In genomic region chr10:71192886-71193285, GRCm38 (mm10) we compare ENCODE assay signal across 10 mouse cellular contexts. TPM values are rescaled to one million over a fixed set of nuclear protein-coding genes. Genes with fewer than 3 reads are reported as not detected.
DNase-seq lines count a peak whose midpoint lies in the region; ATAC-seq and TF ChIP-seq lines count a peak whose summit lies in the region.
"Had no signal": no experiment of that assay in that cellular context is flagged by ENCODE, and none has a peak within 500 bp of the region (broad histone marks: within the 10 kb centered on the region; RNA-seq: fewer than 3 reads in every experiment).

No protein-coding gene starts in this region.

- peaks cover 7% of the 10 kb centered on the region; the same call in 1 of the 2 replicates for H3K4me1 ChIP-seq in hindbrain, embryonic 15.5 days (replicated peaks)
- peaks cover 15% of the 10 kb centered on the region; the same call in 1 of the 2 replicates for H3K4me1 ChIP-seq in hindbrain, embryonic 10.5 days (replicated peaks)
- H3K4me1 ChIP-seq in heart, embryonic 13.5 days: peaks cover 31% of the 10 kb centered on the region
- peaks cover 8% of the 10 kb centered on the region; the same call in 1 of the 2 replicates for H3K4me1 ChIP-seq in lung, embryonic 16.5 days (replicated peaks; ENCODE audit: control insufficient read depth, insufficient read depth, low read length)
- 0 out of 2 replicates have a peak, but pooled peaks cover 2% of the 10 kb centered on the region for H3K4me1 ChIP-seq in cerebellum, adult 2 months (ENCODE audit: control insufficient read depth, insufficient read depth, low read length)
- H3K4me1 ChIP-seq in midbrain, embryonic 16.5 days (ENCODE audit: control insufficient read depth, insufficient read depth, low read length): peaks cover 5% of the 10 kb centered on the region; the same call in 1 of the 2 replicates
- H3K4me1 ChIP-seq in forebrain, embryonic 10.5 days: no peaks in the 10 kb centered on the region

- no peak for DNase-seq in hindbrain, embryonic 10.5 days (ENCODE audit: low spot score)
- peak; percentile 9 for DNase-seq in brain, embryonic 14.5 days (ENCODE audit: low read depth)
- no peak for DNase-seq in cerebellum, adult 2 months
- DNase-seq in forebrain, embryonic 10.5 days (ENCODE audit: extremely low spot score, low spot score): no peak
- DNase-seq: right cerebral cortex, postnatal 4 days had no signal

- no peak for TF ChIP-seq CTCF in brain, embryonic 14.5 days (IDR thresholded peaks at IDR 0.05; ENCODE audit: borderline replicate concordance, extremely low read depth, insufficient read depth, insufficient read length)
- TF ChIP-seq CTCF in cerebellum, adult 2 months (IDR thresholded peaks at IDR 0.05; ENCODE audit: borderline replicate concordance, insufficient read depth, low read depth, low read length): no peak

- no peaks in the 10 kb centered on the region for H3K36me3 ChIP-seq in hindbrain, embryonic 15.5 days
- no peaks in the 10 kb centered on the region for H3K36me3 ChIP-seq in hindbrain, embryonic 10.5 days
- H3K36me3 ChIP-seq in heart, embryonic 13.5 days: no peaks in the 10 kb centered on the region
- H3K36me3 ChIP-seq in lung, embryonic 16.5 days (ENCODE audit: control insufficient read depth, insufficient read depth, low read length): no peaks in the 10 kb centered on the region
- H3K36me3 ChIP-seq in midbrain, embryonic 16.5 days (ENCODE audit: control insufficient read depth, insufficient read depth, low read length): no peaks in the 10 kb centered on the region
- H3K36me3 ChIP-seq in forebrain, embryonic 10.5 days (replicated peaks): no peaks in the 10 kb centered on the region

- H3K27me3 ChIP-seq in hindbrain, embryonic 15.5 days: no peaks in the 10 kb centered on the region
- no peaks in the 10 kb centered on the region for H3K27me3 ChIP-seq in hindbrain, embryonic 10.5 days (ENCODE audit: insufficient read depth, poor library complexity, severe bottlenecking)
- no peaks in the 10 kb centered on the region for H3K27me3 ChIP-seq in heart, embryonic 13.5 days (replicated peaks)
- H3K27me3 ChIP-seq in lung, embryonic 16.5 days (ENCODE audit: control insufficient read depth, insufficient read depth, low read depth, low read length): no peaks in the 10 kb centered on the region
- no peaks in the 10 kb centered on the region for H3K27me3 ChIP-seq in cerebellum, adult 2 months (ENCODE audit: control insufficient read depth, insufficient read depth, low read length)
- H3K27me3 ChIP-seq in midbrain, embryonic 16.5 days (ENCODE audit: control insufficient read depth, insufficient read depth, low read depth, low read length): no peaks in the 10 kb centered on the region
- no peaks in the 10 kb centered on the region for H3K27me3 ChIP-seq in forebrain, embryonic 10.5 days (ENCODE audit: poor library complexity, severe bottlenecking)

- WGBS in hindbrain, embryonic 15.5 days: 61% methylated on average over 11 of the region's 11 CpGs
- WGBS in hindbrain, embryonic 10.5 days: 73% methylated on average over 11 of the region's 11 CpGs
- 26% methylated on average over 11 of the region's 11 CpGs for WGBS in heart, embryonic 13.5 days
- 34% methylated on average over 11 of the region's 11 CpGs for WGBS in lung, embryonic 16.5 days
- WGBS in cerebellum, adult 2 months: 47% methylated on average over 11 of the region's 11 CpGs
- 65% methylated on average over 11 of the region's 11 CpGs for WGBS in midbrain, embryonic 16.5 days
- WGBS in forebrain, embryonic 10.5 days: 87% methylated on average over 11 of the region's 11 CpGs

- no peak for TF ChIP-seq POLR2A in brain, embryonic 14.5 days (IDR thresholded peaks at IDR 0.05; ENCODE audit: borderline replicate concordance, extremely low read depth, insufficient read depth, insufficient read length, poor library complexity, severe bottlenecking)
- no peak for TF ChIP-seq POLR2A in cerebellum, adult 2 months (IDR thresholded peaks at IDR 0.05; ENCODE audit: borderline replicate concordance, insufficient read depth, low read length)

- H3K4me2 ChIP-seq in hindbrain, embryonic 15.5 days: peak overlapping the region; percentile 5; the same call in 1 of the 2 replicates
- peak overlapping the region; percentile 51 for H3K4me2 ChIP-seq in heart, embryonic 13.5 days
- H3K4me2 ChIP-seq in lung, embryonic 16.5 days (ENCODE audit: low read depth, low read length): peak overlapping the region; percentile 27; the same call in 1 of the 2 replicates
- no peak overlapping the region for H3K4me2 ChIP-seq in midbrain, embryonic 16.5 days (ENCODE audit: low read length)

- H3K27ac ChIP-seq in hindbrain, embryonic 15.5 days (replicated peaks): no peak overlapping the region
- H3K27ac ChIP-seq in hindbrain, embryonic 10.5 days: no peak overlapping the region
- peak overlapping the region; percentile 66 for H3K27ac ChIP-seq in heart, embryonic 13.5 days (replicated peaks)
- H3K27ac ChIP-seq in lung, embryonic 16.5 days (ENCODE audit: low read length): peak overlapping the region; percentile 75
- no peak overlapping the region for H3K27ac ChIP-seq in cerebellum, adult 2 months (ENCODE audit: insufficient read depth, low read length)
- no peak overlapping the region for H3K27ac ChIP-seq in midbrain, embryonic 16.5 days (ENCODE audit: low read length)
- H3K27ac ChIP-seq in forebrain, embryonic 10.5 days: no peak overlapping the region

- no peak overlapping the region for H3K9ac ChIP-seq in hindbrain, embryonic 15.5 days
- H3K9ac ChIP-seq in heart, embryonic 13.5 days: peak overlapping the region; percentile 63
- H3K9ac ChIP-seq in lung, embryonic 16.5 days (ENCODE audit: low read length): no peak overlapping the region
- no peak overlapping the region for H3K9ac ChIP-seq in midbrain, embryonic 16.5 days (ENCODE audit: low read depth, low read length)

- no peaks in the 10 kb centered on the region for H3K9me3 ChIP-seq in hindbrain, embryonic 15.5 days
- H3K9me3 ChIP-seq in hindbrain, embryonic 10.5 days: no peaks in the 10 kb centered on the region
- H3K9me3 ChIP-seq in heart, embryonic 13.5 days: peaks cover 6% of the 10 kb centered on the region; the same call in 1 of the 2 replicates
- H3K9me3 ChIP-seq in lung, embryonic 16.5 days (ENCODE audit: control insufficient read depth, low read length): no peaks in the 10 kb centered on the region
- H3K9me3 ChIP-seq in midbrain, embryonic 16.5 days (replicated peaks; ENCODE audit: control insufficient read depth, low read length, poor library complexity, severe bottlenecking): 0 out of 2 replicates have a peak, but pooled peaks cover 4% of the 10 kb centered on the region
- no peaks in the 10 kb centered on the region for H3K9me3 ChIP-seq in forebrain, embryonic 10.5 days

- H3K4me3 ChIP-seq in hindbrain, embryonic 15.5 days: no peak overlapping the region
- no peak overlapping the region for H3K4me3 ChIP-seq in hindbrain, embryonic 10.5 days
- H3K4me3 ChIP-seq in heart, embryonic 13.5 days: peak overlapping the region; percentile 8; the same call in 1 of the 2 replicates
- H3K4me3 ChIP-seq in lung, embryonic 16.5 days (ENCODE audit: low read length): no peak overlapping the region
- H3K4me3 ChIP-seq in cerebellum, adult 2 months (replicated peaks; ENCODE audit: insufficient read depth, low read depth, low read length): no peak overlapping the region
- no peak overlapping the region for H3K4me3 ChIP-seq in midbrain, embryonic 16.5 days (ENCODE audit: low read depth, low read length)
- H3K4me3 ChIP-seq in forebrain, embryonic 10.5 days: no peak overlapping the region

- ATAC-seq in hindbrain, embryonic 15.5 days (ENCODE audit: low FRiP score, low read depth): no peak
- no peak for ATAC-seq in heart, embryonic 13.5 days (ENCODE audit: extremely low read depth, insufficient number of reproducible peaks, low FRiP score, low TSS enrichment)
- ATAC-seq in lung, embryonic 16.5 days (ENCODE audit: low read depth): peak; percentile 71
- ATAC-seq in midbrain, embryonic 16.5 days: no peak
- ATAC-seq: CD4-positive, CD25-positive, alpha-beta regulatory T cell, adult 4 months had no signal

RNA-seq across cellular contexts. Expression of gene Bicc1, which starts 33.4 kb away (rescaled TPM):
- polyA plus RNA-seq in hindbrain, embryonic 15.5 days (2015; fragmentation: Nextera tagmentation; extraction: Ambion mirVana): 6.5 and 6.6 TPM in 2 replicates
- polyA plus RNA-seq in hindbrain, embryonic 10.5 days (2016; fragmentation: Nextera tagmentation; extraction: Ambion mirVana): 5.4 and 5.5 TPM in 2 replicates
- 4.1 and 6.9 TPM in 2 replicates for polyA plus RNA-seq in brain, embryonic 14.5 days (2012; rRNA removed)
- 17.3 and 19.2 TPM in 2 replicates for polyA plus RNA-seq in heart, embryonic 13.5 days (2015; fragmentation: Nextera tagmentation; extraction: Ambion mirVana)
- 18.7 and 19.1 TPM in 2 replicates for polyA plus RNA-seq in lung, embryonic 16.5 days (2015; fragmentation: Nextera tagmentation; extraction: Ambion mirVana)
- 2.6 and 3.3 TPM in 2 replicates for polyA plus RNA-seq in cerebellum, adult 2 months (2012; rRNA removed)
- polyA plus RNA-seq in midbrain, embryonic 16.5 days (2015; fragmentation: Nextera tagmentation; extraction: Ambion mirVana): 4.3 and 4.5 TPM in 2 replicates
- 2.7 and 3.1 TPM in 2 replicates for polyA plus RNA-seq in forebrain, embryonic 10.5 days (2016; fragmentation: Nextera tagmentation; extraction: Ambion mirVana)

RNA-seq across cellular contexts. Expression of gene Tfam, which starts 45.2 kb away (rescaled TPM):
- 40.2 and 50.1 TPM in 2 replicates for polyA plus RNA-seq in hindbrain, embryonic 15.5 days (2015; fragmentation: Nextera tagmentation; extraction: Ambion mirVana)
- polyA plus RNA-seq in hindbrain, embryonic 10.5 days (2016; fragmentation: Nextera tagmentation; extraction: Ambion mirVana): 66.9 and 78.3 TPM in 2 replicates
- polyA plus RNA-seq in brain, embryonic 14.5 days (2012; rRNA removed): 19.2 and 20.4 TPM in 2 replicates
- polyA plus RNA-seq in heart, embryonic 13.5 days (2015; fragmentation: Nextera tagmentation; extraction: Ambion mirVana): 42.3 and 47.6 TPM in 2 replicates
- 61.3 and 65.1 TPM in 2 replicates for polyA plus RNA-seq in lung, embryonic 16.5 days (2015; fragmentation: Nextera tagmentation; extraction: Ambion mirVana)
- 23.0 and 27.2 TPM in 2 replicates for polyA plus RNA-seq in cerebellum, adult 2 months (2012; rRNA removed)
- 49.7 and 50.2 TPM in 2 replicates for polyA plus RNA-seq in midbrain, embryonic 16.5 days (2015; fragmentation: Nextera tagmentation; extraction: Ambion mirVana)
- polyA plus RNA-seq in forebrain, embryonic 10.5 days (2016; fragmentation: Nextera tagmentation; extraction: Ambion mirVana): 88.3 and 88.5 TPM in 2 replicates

Comparison
In these comparisons a context has a peak if more than half of its experiments do, and no peak if none do; other contexts are left out.
1. H3K27ac ChIP-seq: peak in heart, embryonic 13.5 days (single experiment) and lung, embryonic 16.5 days (single experiment); none in hindbrain, embryonic 15.5 days (single experiment), hindbrain, embryonic 10.5 days (single experiment), cerebellum, adult 2 months (single experiment), midbrain, embryonic 16.5 days (single experiment) and forebrain, embryonic 10.5 days (single experiment).